Mouse (Mus musculus) cerebral cortex, adult 2 months (tissue): Measurements from ENCODE around the gene 5730596B20Rik.

Experiments used
- WGBS: fragments of 180-500 bp; shearing (Covaris S2); methylation state at CpG from one replicate; pipeline ENCODE4 v1.1.7; 2018; 5-methylcytosine and 5-hydroxymethylcytosine counted together

Gene 5730596B20Rik

GRCm38 (mm10) chr6:52213119-52213986 lies 36.1 kb downstream of the 5730596B20Rik start, which contains the start of the genes Hoxa3 and Gm28308:
Gene Hoxa3, minus strand, starts transcription at chr6:52213336.
Gene Gm28308, minus strand, starts transcription at chr6:52213339.
- WGBS: 4% methylated on average over 38 of the region's 38 CpGs

GRCm38 (mm10) chr6:52214271-52214670 lies 37.0 kb downstream of the 5730596B20Rik start:
- 12% methylated on average over 5 of the region's 5 CpGs for WGBS

GRCm38 (mm10) chr6:52215070-52215469 lies 37.8 kb downstream of the 5730596B20Rik start:
- WGBS: 22% methylated on average over 3 of the region's 3 CpGs

GRCm38 (mm10) chr6:52215771-52216535 lies 38.7 kb downstream of the 5730596B20Rik start:
- 4% methylated on average over 30 of the region's 30 CpGs for WGBS

GRCm38 (mm10) chr6:52216691-52217458 lies 39.6 kb downstream of the 5730596B20Rik start:
- WGBS: 5% methylated on average over 60 of the region's 60 CpGs

- 2% methylated on average over 25 of the region's 25 CpGs for WGBS
Observed at GRCm38 (mm10) chr6:52217459-52217768, 40.1 kb downstream of the 5730596B20Rik start.

- WGBS: 9% methylated on average over 23 of the region's 23 CpGs
Observed at GRCm38 (mm10) chr6:52217895-52218642, 40.8 kb downstream of the 5730596B20Rik start.

- 10% methylated on average over 14 of the region's 14 CpGs for WGBS
Observed at GRCm38 (mm10) chr6:52218643-52219215, 41.4 kb downstream of the 5730596B20Rik start.

- WGBS: 40% methylated on average over 9 of the region's 9 CpGs
Observed at GRCm38 (mm10) chr6:52219234-52219942, 42.1 kb downstream of the 5730596B20Rik start.

GRCm38 (mm10) chr6:52220003-52220864 lies 42.9 kb downstream of the 5730596B20Rik start:
- 29% methylated on average over 32 of the region's 32 CpGs for WGBS

- WGBS: 11% methylated on average over 12 of the region's 12 CpGs
Observed at GRCm38 (mm10) chr6:52220865-52221310, 43.6 kb downstream of the 5730596B20Rik start.

GRCm38 (mm10) chr6:52221337-52221992 lies 44.2 kb downstream of the 5730596B20Rik start, which contains the start of gene Hoxa7:
Gene Hoxa7, minus strand, starts transcription at chr6:52221854.
- WGBS: 1% methylated on average over 46 of the region's 46 CpGs

- 17% methylated on average over 21 of the region's 21 CpGs for WGBS
Observed at GRCm38 (mm10) chr6:52221993-52222685, 44.8 kb downstream of the 5730596B20Rik start.

GRCm38 (mm10) chr6:52222729-52223128 lies 45.4 kb downstream of the 5730596B20Rik start:
- WGBS: 57% methylated on average over 13 of the region's 13 CpGs

GRCm38 (mm10) chr6:52223939-52224760 lies 46.9 kb downstream of the 5730596B20Rik start:
- 15% methylated on average over 24 of the region's 24 CpGs for WGBS

GRCm38 (mm10) chr6:52224895-52225611 lies 47.8 kb downstream of the 5730596B20Rik start:
- 2% methylated on average over 36 of the region's 36 CpGs for WGBS
